Mouse (Mus musculus): ENCODE measurements around the gene Olfr1317. TPM values are rescaled to one million over a fixed set of nuclear protein-coding genes. Genes with fewer than 3 reads are reported as not detected.

Gene Olfr1317
- polyA plus RNA-seq (2015; fragmentation: Nextera tagmentation; extraction: Ambion mirVana): not detected in 2 replicates

DNA sequence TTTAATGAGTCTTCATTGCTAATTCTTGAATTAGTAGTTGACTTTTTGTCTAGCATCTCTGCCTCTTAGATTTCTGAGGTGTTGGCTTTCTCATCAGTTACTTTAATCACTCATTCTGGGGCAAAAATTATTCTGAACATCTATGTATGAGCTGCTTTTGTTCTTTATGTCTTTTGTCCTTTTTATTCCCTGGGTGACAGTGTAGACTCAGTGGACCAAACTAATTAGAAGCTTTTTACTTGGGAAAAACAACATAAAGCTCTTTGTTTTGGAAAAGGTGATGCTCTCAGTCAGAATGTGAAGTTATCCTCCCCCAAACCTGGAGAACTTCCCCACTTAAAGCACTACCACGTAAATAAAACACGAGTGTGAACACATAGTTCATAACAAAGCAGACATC lies at the start of gene Olfr1317:
Olfr1317 (plus strand) TSS at position 301 of the 400 bp plus-strand sequence.
- H3K4me3 ChIP-seq (ENCODE audit: low read length): no peak within 1 kb of the TSS
- H3K9me3 ChIP-seq (ENCODE audit: control insufficient read depth, low read length): no peaks in the 10 kb centered on the region
- no peak within 1 kb of the TSS for H3K9ac ChIP-seq (ENCODE audit: low read depth, low read length)
- no peak within 1 kb of the TSS for H3K4me2 ChIP-seq (ENCODE audit: low read length)
- ATAC-seq: no peak
- H3K27me3 ChIP-seq (replicated peaks; ENCODE audit: control insufficient read depth, insufficient read depth, low read length): no peaks in the 10 kb centered on the region
- 66% methylated on average over 2 of the region's 2 CpGs for WGBS
- H3K4me1 ChIP-seq (ENCODE audit: control insufficient read depth, insufficient read depth, low read depth, low read length): no peaks in the 10 kb centered on the region
- H3K27ac ChIP-seq (ENCODE audit: low read depth, low read length): no peak within 1 kb of the TSS
- no peaks in the 10 kb centered on the region for H3K36me3 ChIP-seq (ENCODE audit: control insufficient read depth, insufficient read depth, low read length)

DNA sequence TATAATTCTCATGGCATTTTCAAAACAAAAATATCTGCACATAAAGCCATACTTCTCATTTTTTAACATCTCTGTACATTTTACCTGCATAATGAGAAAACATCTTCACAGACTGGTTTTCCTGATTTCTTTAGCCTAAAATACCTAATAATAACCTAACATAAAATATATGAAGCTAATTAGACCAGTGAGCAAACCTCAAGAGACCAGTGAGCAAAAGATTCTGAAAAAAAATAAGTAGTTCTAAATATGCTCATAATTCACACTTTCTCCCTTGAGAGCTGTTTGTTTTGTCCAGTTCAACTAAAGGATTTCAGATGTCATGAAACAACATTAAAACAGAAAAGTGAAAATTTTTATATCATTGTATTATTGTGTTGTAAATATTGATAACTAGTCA lies 43.4 kb upstream of the Olfr1317 start, which contains the start of gene Olfr1314:
Olfr1314 (minus strand) TSS at position 101 of the 400 bp plus-strand sequence.
- no peak for ATAC-seq
- Histone ChIP-seq H3K27me3 (replicated peaks; ENCODE audit: control insufficient read depth, insufficient read depth, low read length) (no peaks in the 10 kb centered on the region), H3K9me3 (ENCODE audit: control insufficient read depth, low read length) (no peaks in the 10 kb centered on the region), H3K27ac (ENCODE audit: low read depth, low read length) (no peak within 1 kb of the TSS), H3K9ac (ENCODE audit: low read depth, low read length) (no peak within 1 kb of the TSS), H3K4me3 (ENCODE audit: low read length) (no peak within 1 kb of the TSS), H3K36me3 (ENCODE audit: control insufficient read depth, insufficient read depth, low read length) (no peaks in the 10 kb centered on the region), H3K4me1 (ENCODE audit: control insufficient read depth, insufficient read depth, low read depth, low read length) (no peaks in the 10 kb centered on the region), H3K4me2 (ENCODE audit: low read length) (no peak within 1 kb of the TSS)

DNA sequence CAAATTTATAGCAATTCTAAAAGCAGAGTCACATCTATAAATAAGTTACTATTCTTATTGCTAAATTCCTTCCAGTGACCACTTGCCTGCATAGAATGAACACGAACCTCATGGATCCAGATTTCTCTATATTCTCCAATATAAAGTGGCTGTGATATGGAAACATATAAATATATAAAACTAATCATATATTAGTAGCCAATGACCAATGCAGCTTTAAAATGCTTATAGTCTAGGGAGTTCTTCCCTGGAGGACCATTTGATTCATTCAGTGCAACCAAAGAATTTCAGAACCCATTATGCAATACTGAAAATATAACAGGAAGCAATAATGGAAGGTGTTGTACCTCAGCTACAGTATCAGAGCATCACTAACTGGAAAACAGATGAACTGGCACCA lies 24.8 kb upstream of the Olfr1317 start, which contains the start of gene Olfr1315-ps1:
Olfr1315-ps1 (minus strand) TSS at position 101 of the 400 bp plus-strand sequence.
- Histone ChIP-seq H3K27ac (ENCODE audit: low read depth, low read length) (no peak within 1 kb of the TSS), H3K4me2 (ENCODE audit: low read length) (no peak within 1 kb of the TSS), H3K4me3 (ENCODE audit: low read length) (no peak within 1 kb of the TSS), H3K9me3 (ENCODE audit: control insufficient read depth, low read length) (no peaks in the 10 kb centered on the region), H3K36me3 (ENCODE audit: control insufficient read depth, insufficient read depth, low read length) (no peaks in the 10 kb centered on the region), H3K4me1 (ENCODE audit: control insufficient read depth, insufficient read depth, low read depth, low read length) (no peaks in the 10 kb centered on the region), H3K27me3 (replicated peaks; ENCODE audit: control insufficient read depth, insufficient read depth, low read length) (no peaks in the 10 kb centered on the region), H3K9ac (ENCODE audit: low read depth, low read length) (no peak within 1 kb of the TSS)
- WGBS: 77% methylated on average over 1 of the region's 1 CpGs
- ATAC-seq: no peak

DNA sequence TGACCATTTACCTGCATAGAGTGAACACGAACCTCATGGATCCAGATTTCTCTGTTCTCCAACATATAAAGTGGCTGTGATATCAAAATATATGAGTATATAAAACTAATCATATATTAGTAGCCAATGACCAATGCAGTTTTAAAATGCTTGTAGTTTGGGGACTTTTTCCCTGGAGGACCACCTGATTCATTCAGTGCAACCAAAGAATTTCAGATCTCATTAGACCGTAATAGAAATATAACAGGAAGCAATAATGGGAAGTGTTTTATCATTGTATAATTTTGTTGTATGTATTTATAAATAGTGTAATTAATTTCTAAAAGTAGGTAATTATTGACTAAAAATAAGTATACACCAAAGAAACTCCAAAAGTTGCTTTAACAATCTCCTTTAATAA lies 5.3 kb upstream of the Olfr1317 start, which contains the start of gene Olfr1316:
Olfr1316 (minus strand) TSS at position 101 of the 400 bp plus-strand sequence.
- H3K27ac ChIP-seq (ENCODE audit: low read depth, low read length): no peak within 1 kb of the TSS
- H3K4me3 ChIP-seq (ENCODE audit: low read length): no peak within 1 kb of the TSS
- 86% methylated on average over 2 of the region's 2 CpGs for WGBS
- no peaks in the 10 kb centered on the region for H3K9me3 ChIP-seq (ENCODE audit: control insufficient read depth, low read length)
- no peak within 1 kb of the TSS for H3K9ac ChIP-seq (ENCODE audit: low read depth, low read length)
- no peak for ATAC-seq
- H3K27me3 ChIP-seq (replicated peaks; ENCODE audit: control insufficient read depth, insufficient read depth, low read length): no peaks in the 10 kb centered on the region
- no peaks in the 10 kb centered on the region for H3K4me1 ChIP-seq (ENCODE audit: control insufficient read depth, insufficient read depth, low read depth, low read length)
- H3K4me2 ChIP-seq (ENCODE audit: low read length): no peak within 1 kb of the TSS
- no peaks in the 10 kb centered on the region for H3K36me3 ChIP-seq (ENCODE audit: control insufficient read depth, insufficient read depth, low read length)

DNA sequence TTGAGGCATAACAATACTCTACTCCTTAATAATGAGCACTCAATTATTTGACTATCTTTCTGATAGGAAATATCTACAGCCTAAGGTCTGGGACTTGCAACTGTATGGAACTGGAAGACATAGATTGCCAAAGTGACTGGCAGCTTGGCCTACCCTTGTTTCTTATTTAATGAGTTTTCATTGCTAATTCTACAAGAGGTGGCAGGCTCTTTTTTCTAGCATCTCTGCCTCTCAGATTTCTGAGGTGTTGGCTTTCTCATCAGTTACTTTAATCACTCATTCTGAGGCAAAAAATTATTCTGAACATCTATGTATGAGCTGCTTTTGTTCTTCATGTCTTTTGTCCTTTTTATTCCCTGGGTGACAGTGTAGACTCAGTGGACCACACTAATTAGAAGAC lies 13.8 kb downstream of the Olfr1317 start, which contains the start of gene Olfr1318:
Olfr1318 (plus strand) TSS at position 301 of the 400 bp plus-strand sequence.
- no peaks in the 10 kb centered on the region for H3K9me3 ChIP-seq (ENCODE audit: control insufficient read depth, low read length)
- H3K9ac ChIP-seq (ENCODE audit: low read depth, low read length): no peak within 1 kb of the TSS
- no peaks in the 10 kb centered on the region for H3K27me3 ChIP-seq (replicated peaks; ENCODE audit: control insufficient read depth, insufficient read depth, low read length)
- H3K4me3 ChIP-seq (ENCODE audit: low read length): no peak within 1 kb of the TSS
- no peaks in the 10 kb centered on the region for H3K4me1 ChIP-seq (ENCODE audit: control insufficient read depth, insufficient read depth, low read depth, low read length)
- H3K27ac ChIP-seq (ENCODE audit: low read depth, low read length): no peak within 1 kb of the TSS
- ATAC-seq: no peak
- no peak within 1 kb of the TSS for H3K4me2 ChIP-seq (ENCODE audit: low read length)
- no peaks in the 10 kb centered on the region for H3K36me3 ChIP-seq (ENCODE audit: control insufficient read depth, insufficient read depth, low read length)

Other genes starting within 250 kb of the Olfr1317 start
- not detected in 2 replicates for gene Olfr1306, start 224.1 kb upstream of the Olfr1317 start, polyA plus RNA-seq (2015; fragmentation: Nextera tagmentation; extraction: Ambion mirVana)
- gene Olfr1307, start 190.9 kb upstream of the Olfr1317 start, polyA plus RNA-seq (2015; fragmentation: Nextera tagmentation; extraction: Ambion mirVana): 0.01 TPM in 1 of 2 replicates, not detected in the other
- not detected in 2 replicates for gene Olfr1308, start 175.4 kb upstream of the Olfr1317 start, polyA plus RNA-seq (2015; fragmentation: Nextera tagmentation; extraction: Ambion mirVana)
- gene Olfr1309, start 150.0 kb upstream of the Olfr1317 start, polyA plus RNA-seq (2015; fragmentation: Nextera tagmentation; extraction: Ambion mirVana): not detected in 2 replicates
- gene Olfr1310, start 127.6 kb upstream of the Olfr1317 start, polyA plus RNA-seq (2015; fragmentation: Nextera tagmentation; extraction: Ambion mirVana): not detected in 2 replicates
- gene Olfr1311, start 115.9 kb upstream of the Olfr1317 start, polyA plus RNA-seq (2015; fragmentation: Nextera tagmentation; extraction: Ambion mirVana): not detected in 2 replicates
- gene Olfr1312, start 90.1 kb upstream of the Olfr1317 start, polyA plus RNA-seq (2015; fragmentation: Nextera tagmentation; extraction: Ambion mirVana): not detected in 2 replicates
- gene Olfr1313, start 62.5 kb upstream of the Olfr1317 start, polyA plus RNA-seq (2015; fragmentation: Nextera tagmentation; extraction: Ambion mirVana): not detected in 2 replicates
- gene Olfr1314, start 43.5 kb upstream of the Olfr1317 start, polyA plus RNA-seq (2015; fragmentation: Nextera tagmentation; extraction: Ambion mirVana): not detected in 2 replicates
- gene Olfr1315-ps1, start 24.9 kb upstream of the Olfr1317 start, polyA plus RNA-seq (2015; fragmentation: Nextera tagmentation; extraction: Ambion mirVana): not detected in 2 replicates
- not detected in 2 replicates for gene Olfr1316, start 5.4 kb upstream of the Olfr1317 start, polyA plus RNA-seq (2015; fragmentation: Nextera tagmentation; extraction: Ambion mirVana)
- gene Olfr1318, start 13.9 kb downstream of the Olfr1317 start, polyA plus RNA-seq (2015; fragmentation: Nextera tagmentation; extraction: Ambion mirVana): 0.04 and 0.10 TPM in 2 replicates
- 28.5 and 32.4 TPM in 2 replicates for gene Lpcat4, start 99.1 kb downstream of the Olfr1317 start, polyA plus RNA-seq (2015; fragmentation: Nextera tagmentation; extraction: Ambion mirVana)
- gene Nutm1, start 119.0 kb downstream of the Olfr1317 start, polyA plus RNA-seq (2015; fragmentation: Nextera tagmentation; extraction: Ambion mirVana): 0.04 TPM in 1 of 2 replicates, not detected in the other
- 165 and 189 TPM in 2 replicates for gene Nop10, start 121.6 kb downstream of the Olfr1317 start, polyA plus RNA-seq (2015; fragmentation: Nextera tagmentation; extraction: Ambion mirVana)
- gene Slc12a6, start 125.5 kb downstream of the Olfr1317 start, polyA plus RNA-seq (2015; fragmentation: Nextera tagmentation; extraction: Ambion mirVana): 14.7 and 17.5 TPM in 2 replicates
- gene Gm21985, start 126.0 kb downstream of the Olfr1317 start, polyA plus RNA-seq (2015; fragmentation: Nextera tagmentation; extraction: Ambion mirVana): not detected in 2 replicates
- 210 and 240 TPM in 2 replicates for gene Emc4, start 227.7 kb downstream of the Olfr1317 start, polyA plus RNA-seq (2015; fragmentation: Nextera tagmentation; extraction: Ambion mirVana)
- gene Katnbl1, start 238.9 kb downstream of the Olfr1317 start, polyA plus RNA-seq (2015; fragmentation: Nextera tagmentation; extraction: Ambion mirVana): 29.7 and 31.1 TPM in 2 replicates

All from hindbrain, embryonic 16.5 days (tissue).